Mouse (Mus musculus): ENCODE measurements around the gene Calcoco1.

The Calcoco1 gene

GRCm38 (mm10) chr15:102721980-102722475 lies at the start of gene Calcoco1:
Gene Calcoco1 (minus strand): TSS chr15:102722178.
- DNase-seq (ENCODE audit: low read depth, low spot score) = peak; percentile 96

- no peak for DNase-seq (ENCODE audit: low read depth, low spot score)
Observed at GRCm38 (mm10) chr15:102770866-102771265, 48.9 kb upstream of the Calcoco1 start.

GRCm38 (mm10) chr15:102765207-102765606 lies 43.2 kb upstream of the Calcoco1 start:
- no peak for DNase-seq (ENCODE audit: low read depth, low spot score)

- no peak for DNase-seq (ENCODE audit: low read depth, low spot score)
Observed at GRCm38 (mm10) chr15:102761745-102762378, 39.9 kb upstream of the Calcoco1 start.

- no peak for DNase-seq (ENCODE audit: low read depth, low spot score)
Observed at GRCm38 (mm10) chr15:102757686-102758085, 35.7 kb upstream of the Calcoco1 start.

GRCm38 (mm10) chr15:102755053-102755452 lies 33.1 kb upstream of the Calcoco1 start:
- DNase-seq (ENCODE audit: low read depth, low spot score) = no peak

GRCm38 (mm10) chr15:102754361-102754760 lies 32.4 kb upstream of the Calcoco1 start:
- DNase-seq (ENCODE audit: low read depth, low spot score) = no peak

- no peak for DNase-seq (ENCODE audit: low read depth, low spot score)
Observed at GRCm38 (mm10) chr15:102753170-102753569, 31.2 kb upstream of the Calcoco1 start.

- no peak for DNase-seq (ENCODE audit: low read depth, low spot score)
Observed at GRCm38 (mm10) chr15:102752164-102752563, 30.2 kb upstream of the Calcoco1 start.

- no peak for DNase-seq (ENCODE audit: low read depth, low spot score)
Observed at GRCm38 (mm10) chr15:102750241-102750640, 28.3 kb upstream of the Calcoco1 start.

- DNase-seq (ENCODE audit: low read depth, low spot score) = no peak
Observed at GRCm38 (mm10) chr15:102749103-102749502, 27.1 kb upstream of the Calcoco1 start.

GRCm38 (mm10) chr15:102747853-102748252 lies 25.9 kb upstream of the Calcoco1 start:
- no peak for DNase-seq (ENCODE audit: low read depth, low spot score)

GRCm38 (mm10) chr15:102747286-102747640 lies 25.3 kb upstream of the Calcoco1 start:
- DNase-seq (ENCODE audit: low read depth, low spot score) = no peak

GRCm38 (mm10) chr15:102746488-102747285 lies 24.7 kb upstream of the Calcoco1 start:
- DNase-seq (ENCODE audit: low read depth, low spot score) = no peak

GRCm38 (mm10) chr15:102746126-102746487 lies 24.1 kb upstream of the Calcoco1 start:
- no peak for DNase-seq (ENCODE audit: low read depth, low spot score)

- no peak for DNase-seq (ENCODE audit: low read depth, low spot score)
Observed at GRCm38 (mm10) chr15:102745387-102745786, 23.4 kb upstream of the Calcoco1 start.

GRCm38 (mm10) chr15:102744831-102745230 lies 22.9 kb upstream of the Calcoco1 start:
- DNase-seq (ENCODE audit: low read depth, low spot score) = no peak

- no peak for DNase-seq (ENCODE audit: low read depth, low spot score)
Observed at GRCm38 (mm10) chr15:102744416-102744815, 22.4 kb upstream of the Calcoco1 start.

GRCm38 (mm10) chr15:102743996-102744395 lies 22.0 kb upstream of the Calcoco1 start:
- no peak for DNase-seq (ENCODE audit: low read depth, low spot score)

GRCm38 (mm10) chr15:102743196-102743595 lies 21.2 kb upstream of the Calcoco1 start:
- no peak for DNase-seq (ENCODE audit: low read depth, low spot score)

- peak; percentile 79 for DNase-seq (ENCODE audit: low read depth, low spot score)
Observed at GRCm38 (mm10) chr15:102742589-102742988, 20.6 kb upstream of the Calcoco1 start.

- no peak for DNase-seq (ENCODE audit: low read depth, low spot score)
Observed at GRCm38 (mm10) chr15:102739520-102740297, 17.7 kb upstream of the Calcoco1 start.
